Mouse (Mus musculus) cerebellum, postnatal 25 days (tissue): ENCODE measurements around the gene Ccdc183.

ENCODE experiments used
- DNase-seq, 2 experiments: peaks; one replicate each; pipeline ENCODE4 v3.0.0; 2021; ENCODE audit warnings: mixed read lengths in 2 of 2

Gene Ccdc183

DNA sequence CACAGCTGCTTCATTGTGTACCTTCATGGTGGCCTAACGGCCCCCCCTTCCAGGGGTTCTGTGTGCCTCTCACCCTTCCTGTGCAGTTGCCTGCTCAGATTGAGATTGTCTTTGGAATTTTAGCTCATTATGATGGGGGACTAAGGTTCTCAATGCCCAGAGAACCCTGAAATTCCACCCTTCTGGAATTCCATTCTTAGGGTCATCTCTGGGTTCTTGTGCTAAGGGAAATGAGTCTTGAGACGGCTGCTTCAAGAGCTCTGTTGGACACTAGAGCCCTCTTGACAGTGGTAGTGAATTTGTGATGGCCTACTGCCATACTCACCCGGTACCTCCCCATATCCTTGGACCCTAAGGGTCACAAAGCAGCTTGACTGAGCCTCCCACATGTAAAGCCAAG, at the start of gene Ccdc183:
TSS of gene Ccdc183 (minus strand) at position 101 of the 400 bp plus-strand sequence.
- no peak for DNase-seq

DNA sequence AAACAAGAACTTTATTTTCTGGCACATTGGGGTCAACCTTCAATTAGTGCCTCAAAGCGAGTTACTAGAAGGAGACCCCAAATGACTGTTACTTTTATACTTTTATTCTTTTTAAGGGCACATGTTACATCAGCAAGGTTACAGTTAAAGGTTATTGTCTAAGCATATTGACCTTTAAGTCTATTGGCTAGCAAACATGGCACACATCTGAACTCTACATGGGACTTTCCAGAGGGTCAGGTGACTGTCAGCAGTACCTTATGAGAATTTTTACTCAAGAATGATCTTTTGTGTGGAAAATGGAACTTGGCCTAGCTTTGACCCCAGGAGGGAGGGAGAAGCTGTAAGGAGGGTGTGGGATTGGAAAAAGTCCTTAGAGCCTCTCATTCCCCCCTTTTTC, 49.0 kb upstream of the Ccdc183 start:
- no peak for DNase-seq

DNA sequence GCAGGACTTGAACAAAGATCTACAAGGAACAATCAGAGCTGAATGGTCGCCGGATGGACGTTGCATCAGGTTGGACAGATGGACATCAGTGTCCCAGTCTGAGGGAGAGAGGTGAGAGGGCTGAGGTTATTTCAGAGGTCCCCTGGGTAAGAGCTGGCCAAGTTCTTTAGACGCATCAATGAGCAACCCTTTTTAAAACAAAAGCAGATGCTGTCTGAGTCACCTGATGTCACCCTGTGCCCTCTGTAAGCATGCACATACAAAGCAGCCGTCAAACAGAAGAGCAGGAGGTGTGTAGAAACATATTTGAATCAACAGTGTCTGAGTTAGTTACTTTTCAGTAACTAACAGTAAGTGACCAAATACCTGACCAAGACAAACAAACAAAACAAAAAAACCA, 46.6 kb upstream of the Ccdc183 start:
- no peak for DNase-seq

DNA sequence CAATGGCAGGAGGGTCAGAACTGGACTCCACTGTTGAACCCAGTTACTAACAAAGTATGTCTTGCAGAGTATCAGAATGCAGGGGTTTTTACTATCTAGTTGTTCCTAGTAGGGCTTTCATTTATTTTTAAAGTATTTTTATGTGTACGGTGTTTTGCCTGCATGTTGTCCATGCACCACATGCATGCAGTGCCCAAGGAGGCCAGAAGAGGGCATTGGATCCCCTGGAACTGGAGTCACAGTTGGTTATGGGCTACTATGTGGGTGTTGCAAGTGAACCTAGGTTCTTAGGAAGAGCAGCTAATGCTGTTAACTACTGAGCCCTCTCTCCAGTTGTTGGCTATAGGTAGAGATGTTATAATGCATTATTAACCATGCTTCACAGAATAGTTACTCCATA, 46.0 kb upstream of the Ccdc183 start:
- DNase-seq, result peak; percentile 49 to 75

DNA sequence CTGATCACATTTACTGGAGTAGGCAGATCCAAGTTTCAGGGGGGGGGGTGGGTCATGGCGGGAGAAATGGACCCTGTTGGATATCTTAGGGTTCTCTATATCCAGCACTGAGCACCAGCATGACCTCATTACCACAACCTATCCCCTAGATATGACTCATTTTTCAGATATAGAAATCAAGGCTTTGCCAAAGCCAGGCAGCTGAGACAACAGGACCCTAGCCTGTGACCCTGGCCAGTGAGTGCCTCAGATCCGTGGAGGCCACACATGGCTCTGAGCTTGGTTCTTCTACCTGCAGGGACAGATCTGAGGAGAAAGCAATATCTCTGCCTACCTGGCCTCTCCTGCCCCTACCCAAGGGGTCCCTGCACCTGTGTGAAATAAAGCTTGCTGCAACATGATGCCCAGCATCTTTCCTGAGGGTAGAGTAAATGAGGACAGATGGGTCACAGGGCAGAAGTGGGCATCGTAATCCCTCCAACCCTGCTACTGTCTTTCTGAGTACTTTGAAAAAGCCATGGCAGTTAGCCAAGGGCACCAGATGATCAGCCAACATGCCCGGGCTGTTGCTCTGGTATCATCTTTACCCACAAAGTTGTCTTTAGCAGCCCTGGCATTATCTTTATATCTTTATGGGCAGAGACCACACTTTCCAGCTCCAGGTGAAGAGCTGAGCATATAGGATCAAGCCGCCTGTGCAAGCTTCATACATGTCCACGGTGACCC, 43.9 kb upstream of the Ccdc183 start:
- DNase-seq, result peak; percentile 11 to 29

DNA sequence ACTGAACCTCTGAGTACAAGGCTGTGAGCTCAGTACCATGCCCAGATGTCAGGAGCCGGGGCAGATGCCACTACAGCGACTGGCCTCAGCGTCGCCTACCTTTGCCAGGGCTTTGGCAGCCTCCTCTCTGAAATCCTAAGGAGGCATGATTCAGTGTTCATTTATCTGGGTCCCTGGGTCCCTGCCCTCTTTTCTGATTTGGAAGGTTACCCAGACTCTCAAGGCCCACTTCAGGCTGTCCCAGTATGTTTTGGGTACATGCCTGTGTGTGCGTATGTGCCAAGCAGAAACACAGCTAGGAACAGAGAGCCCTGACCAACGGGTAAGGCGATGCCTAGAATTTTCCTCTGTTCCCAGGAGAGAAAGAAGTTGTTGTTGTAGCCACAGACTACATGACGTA, 42.8 kb upstream of the Ccdc183 start:
- DNase-seq, result no peak

DNA sequence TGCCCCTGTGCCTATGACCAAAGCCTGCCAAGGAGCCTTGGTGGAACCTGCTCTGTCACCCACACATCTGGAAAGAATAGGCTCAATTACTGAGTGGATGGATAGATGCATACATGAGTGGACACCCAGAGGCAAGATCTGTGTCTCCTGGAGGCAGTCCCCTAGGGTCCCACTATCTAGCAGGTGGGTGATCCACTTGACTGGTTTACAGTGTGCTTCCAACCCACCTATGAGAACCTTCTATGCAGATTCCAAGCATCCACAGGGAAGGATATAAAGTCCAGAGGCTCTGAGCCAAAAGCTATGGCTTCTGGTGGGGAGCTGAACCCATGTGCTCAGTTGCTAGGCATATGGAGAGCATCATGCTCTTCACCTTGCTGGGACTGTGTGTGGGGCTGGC, 40.2 kb upstream of the Ccdc183 start, which contains the start of gene Lcn5:
TSS of gene Lcn5 (plus strand) at position 301 of the 400 bp plus-strand sequence.
- DNase-seq, result no peak

DNA sequence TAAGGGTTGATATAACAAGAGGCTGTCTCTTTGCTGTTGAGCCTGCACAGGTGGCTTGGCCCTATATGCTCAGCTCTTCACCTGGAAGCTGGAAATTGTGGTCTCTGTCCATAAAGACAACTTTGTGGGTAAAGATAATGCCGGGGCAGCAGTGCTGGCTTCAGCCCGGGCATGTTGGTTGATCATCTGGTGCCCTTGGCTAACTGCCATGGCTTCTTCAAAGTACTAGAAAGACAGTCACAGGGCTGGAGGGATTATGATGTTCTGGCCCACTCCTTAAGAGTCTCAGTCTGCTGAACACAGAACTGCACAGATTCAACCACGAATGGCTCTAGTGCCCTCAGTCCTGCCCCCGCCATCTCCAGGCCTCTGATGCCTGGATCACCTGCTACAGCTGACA, 39.8 kb upstream of the Ccdc183 start:
- DNase-seq, result peak; percentile 47 to 70

DNA sequence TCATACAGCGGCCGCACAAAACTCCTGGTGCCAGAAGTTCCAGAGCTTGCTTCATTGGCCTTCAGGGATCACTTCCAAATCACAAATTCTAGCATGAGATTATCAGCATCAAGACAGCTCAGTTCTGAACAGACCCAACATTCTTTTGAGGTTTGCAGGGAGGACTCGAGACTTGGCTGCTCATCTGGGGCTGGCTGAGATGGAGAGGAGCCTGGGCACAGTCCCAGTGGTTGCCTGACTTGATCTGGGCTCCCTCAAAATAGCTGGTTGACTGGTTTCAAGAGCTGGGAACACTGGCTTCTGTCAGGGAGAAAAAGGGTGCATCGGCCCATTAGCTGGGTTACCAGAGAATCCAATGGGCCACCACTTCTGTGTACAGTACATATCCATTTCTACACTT, 39.2 kb upstream of the Ccdc183 start:
- DNase-seq, result peak; percentile 19 to 45

DNA sequence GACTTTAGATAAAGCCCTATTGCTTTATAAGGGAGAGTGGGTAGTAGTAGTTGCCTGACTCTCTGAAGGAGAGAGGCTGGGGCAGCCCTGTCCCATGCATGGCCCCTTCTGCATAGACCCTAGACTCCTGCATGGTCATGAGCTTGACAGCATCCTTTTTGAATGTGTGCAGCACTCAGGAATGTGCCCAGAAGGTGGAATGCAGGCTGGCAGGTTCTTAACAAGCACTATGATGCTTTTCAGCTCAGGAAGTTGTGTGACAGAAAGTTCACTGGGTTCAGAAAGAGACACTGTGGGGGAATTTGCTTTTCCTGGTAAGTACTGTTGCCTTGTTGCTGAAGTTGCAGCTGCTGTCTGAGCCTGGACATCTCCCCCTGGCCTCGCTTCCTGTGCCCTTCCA, 37.0 kb upstream of the Ccdc183 start:
- no peak for DNase-seq

DNA sequence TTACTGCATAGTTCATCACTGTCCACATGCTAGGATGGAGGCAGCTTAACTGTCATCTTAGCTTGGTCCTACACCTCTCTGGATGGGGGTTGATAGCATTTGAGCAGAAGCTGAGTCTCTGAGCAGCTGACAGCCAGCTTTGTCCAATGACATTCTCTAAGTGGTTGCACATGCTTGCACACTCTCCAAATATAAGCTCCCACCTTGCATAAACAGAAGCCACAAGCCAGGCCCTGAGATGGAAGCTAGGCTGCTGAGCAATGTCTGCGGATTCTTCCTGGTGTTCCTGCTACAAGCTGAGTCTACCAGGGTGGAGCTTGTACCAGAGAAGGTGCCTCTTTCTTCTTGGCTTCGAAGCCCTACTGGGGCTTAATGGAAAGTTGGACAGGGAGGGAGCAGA, 35.4 kb upstream of the Ccdc183 start, which contains the start of gene Lcn8:
TSS of gene Lcn8 (plus strand) at position 219 of the 400 bp plus-strand sequence.
- no peak for DNase-seq

DNA sequence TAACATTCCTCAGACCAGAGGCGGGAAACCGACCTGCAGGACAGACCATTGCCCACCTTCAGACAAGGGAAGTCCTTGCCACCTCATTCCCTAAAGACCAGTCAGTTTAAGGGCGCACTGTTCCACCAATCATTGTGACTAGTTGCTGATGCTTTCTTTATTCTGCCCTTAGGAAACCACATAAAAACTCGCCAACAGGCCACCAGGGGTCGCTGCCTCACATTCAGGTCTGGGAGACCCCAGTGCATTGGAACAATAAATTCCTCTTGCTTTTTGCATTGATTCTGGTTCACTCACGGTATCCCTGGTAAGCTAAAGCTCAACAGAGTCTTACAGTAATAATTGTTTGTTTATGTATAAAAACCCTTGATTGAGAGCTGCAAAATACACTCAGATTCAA, 22.4 kb upstream of the Ccdc183 start:
- peak; percentile 28 to 61 for DNase-seq

DNA sequence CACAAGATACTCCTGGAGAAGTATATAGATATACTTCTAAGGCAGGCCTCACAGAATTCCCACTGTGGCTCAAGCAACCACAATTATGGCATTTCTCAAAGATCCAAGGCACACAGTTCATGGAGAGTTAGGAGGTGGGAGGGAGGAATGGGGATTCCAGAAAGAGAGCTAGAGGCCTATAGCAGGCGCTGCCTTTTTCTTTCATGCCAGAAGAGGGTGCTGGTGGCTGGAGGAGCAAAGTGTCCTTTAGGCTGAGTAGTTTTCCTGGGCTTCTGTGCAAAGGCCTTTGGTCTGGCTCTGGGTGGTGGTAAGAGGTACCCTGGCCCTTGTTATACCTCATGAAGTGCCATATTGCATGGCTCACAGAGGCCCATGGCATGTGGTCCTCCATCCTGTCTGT, 16.6 kb upstream of the Ccdc183 start:
- no peak for DNase-seq

DNA sequence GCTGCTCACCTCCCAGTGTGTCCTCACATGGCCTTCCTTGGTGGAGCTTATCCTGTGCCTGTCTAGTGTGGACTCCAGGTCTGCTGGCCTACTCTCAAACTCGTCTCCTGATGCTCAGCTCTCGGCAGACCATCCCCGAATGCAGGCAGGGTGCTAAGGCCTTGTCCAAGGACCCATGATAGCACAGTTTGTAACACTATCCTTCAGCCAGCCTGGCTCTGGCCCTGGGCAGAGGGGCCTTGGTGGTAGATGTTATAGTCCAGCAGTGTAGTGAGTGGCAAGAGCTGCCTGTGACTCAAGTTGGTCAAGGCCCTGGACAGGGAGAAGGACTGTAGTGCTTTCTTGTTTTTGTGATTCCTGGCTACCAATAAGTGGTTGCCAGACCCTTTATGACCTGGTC, 16.1 kb upstream of the Ccdc183 start:
- no peak for DNase-seq

DNA sequence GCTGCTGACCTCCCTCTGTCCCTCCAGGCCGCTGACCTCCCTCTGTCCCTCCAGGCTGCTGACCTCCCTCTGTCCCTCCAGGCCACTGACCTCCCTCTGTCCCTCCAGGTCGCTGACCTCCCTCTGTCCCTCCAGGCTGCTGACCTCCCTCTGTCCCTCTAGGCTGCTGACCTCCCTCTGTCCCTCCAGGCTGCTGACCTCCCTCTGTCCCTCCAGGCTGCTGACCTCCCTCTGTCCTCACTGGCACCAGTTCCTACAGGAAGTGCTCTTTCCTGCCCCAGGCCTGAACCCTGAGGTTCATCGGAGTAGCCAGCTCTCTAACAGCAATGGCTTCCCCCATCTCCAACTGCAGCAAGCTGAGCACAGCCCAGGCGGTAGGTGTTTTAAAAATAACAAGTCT, 11.3 kb upstream of the Ccdc183 start:
- DNase-seq, result no peak

DNA sequence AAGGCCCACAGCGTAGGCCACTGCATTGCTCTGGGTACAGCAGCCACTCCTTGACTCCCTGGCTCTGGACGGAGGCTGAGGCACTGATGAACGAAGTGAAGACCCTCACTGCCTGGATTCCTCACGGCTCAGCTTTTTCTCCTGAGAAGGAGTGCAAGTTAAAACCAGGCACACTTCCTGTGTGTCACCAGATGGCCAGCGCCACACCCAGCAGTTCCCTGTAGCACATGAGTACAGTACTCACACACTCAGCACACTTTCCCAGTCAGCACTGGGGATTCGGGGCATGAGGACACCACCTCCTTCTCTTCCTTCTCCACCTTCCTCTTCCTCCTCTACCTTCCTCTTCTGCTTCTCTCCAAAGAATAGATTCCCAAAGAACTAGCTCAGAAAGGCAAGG, 10.3 kb upstream of the Ccdc183 start, which contains the start of gene Fcna:
TSS of gene Fcna (minus strand) at position 220 of the 400 bp plus-strand sequence.
- DNase-seq, result no peak

DNA sequence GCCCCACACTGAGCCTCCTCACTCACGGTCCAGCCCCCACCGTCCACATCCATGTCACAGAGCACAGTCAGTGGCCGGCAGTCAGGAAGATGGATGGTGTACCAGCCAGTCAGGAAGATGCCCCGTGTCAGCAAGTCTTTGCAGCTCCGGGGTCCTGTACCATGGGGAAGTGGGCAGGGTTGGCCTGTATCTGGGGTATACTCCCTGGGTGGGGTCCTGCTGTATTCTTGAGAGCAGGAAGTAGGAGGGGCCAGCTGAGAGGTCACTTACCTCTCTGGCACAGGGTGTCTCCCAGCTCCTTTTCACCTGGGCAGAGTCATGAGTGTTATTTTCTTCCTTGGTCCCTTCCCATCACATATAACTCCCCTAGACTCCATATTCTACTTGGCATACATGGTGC, 8.5 kb upstream of the Ccdc183 start:
- no peak for DNase-seq

DNA sequence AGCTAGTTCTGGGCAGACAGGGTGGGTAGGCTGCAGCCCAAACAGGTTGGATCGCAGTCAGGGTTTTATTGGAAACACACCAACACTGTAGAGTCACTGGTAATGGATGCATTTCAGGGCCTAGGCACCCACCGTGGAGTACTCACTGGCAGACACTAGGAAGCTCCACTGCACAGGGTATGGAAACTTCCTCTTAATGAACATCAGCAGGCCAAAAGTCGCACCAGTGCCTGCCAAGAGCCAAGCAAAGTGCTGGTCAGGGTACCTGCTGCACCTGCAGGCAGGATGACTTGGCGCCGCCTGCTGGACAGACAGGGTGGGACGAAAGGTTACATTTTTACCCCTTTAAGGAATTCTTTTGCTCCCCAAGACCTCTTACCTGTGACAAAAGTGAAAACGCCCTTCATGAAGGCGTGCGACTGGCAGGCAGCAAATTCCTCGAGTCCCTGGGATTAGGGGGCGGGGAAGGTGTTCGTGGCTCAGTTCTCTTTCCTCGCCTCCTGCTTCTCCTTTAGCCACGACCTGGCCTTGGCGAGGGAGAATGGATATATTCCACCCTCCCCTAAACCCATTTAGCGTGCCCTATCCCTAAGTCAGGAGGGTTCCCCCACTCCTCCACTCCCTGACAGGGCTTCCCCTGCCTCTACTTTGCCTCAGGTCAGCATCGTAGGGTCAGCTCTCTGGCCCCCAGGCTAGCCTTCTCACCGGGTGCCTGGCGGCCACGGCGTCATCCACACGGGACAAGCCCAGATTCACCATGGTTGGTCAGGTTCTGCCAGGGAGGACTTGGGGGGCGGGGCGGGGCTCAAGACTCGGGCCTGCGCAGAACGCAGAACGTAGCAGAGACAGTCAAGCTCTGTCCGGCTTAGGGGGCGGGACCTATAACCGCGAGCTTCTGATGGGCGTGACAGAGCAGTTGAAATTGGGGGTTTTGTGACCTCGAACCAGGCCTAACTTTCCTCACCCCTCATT, 4.0 kb upstream of the Ccdc183 start, which contains the start of gene Tmem141:
TSS of gene Tmem141 (minus strand) at position 777 of the 972 bp plus-strand sequence.
- peak; percentile 94 to 98 for DNase-seq

DNA sequence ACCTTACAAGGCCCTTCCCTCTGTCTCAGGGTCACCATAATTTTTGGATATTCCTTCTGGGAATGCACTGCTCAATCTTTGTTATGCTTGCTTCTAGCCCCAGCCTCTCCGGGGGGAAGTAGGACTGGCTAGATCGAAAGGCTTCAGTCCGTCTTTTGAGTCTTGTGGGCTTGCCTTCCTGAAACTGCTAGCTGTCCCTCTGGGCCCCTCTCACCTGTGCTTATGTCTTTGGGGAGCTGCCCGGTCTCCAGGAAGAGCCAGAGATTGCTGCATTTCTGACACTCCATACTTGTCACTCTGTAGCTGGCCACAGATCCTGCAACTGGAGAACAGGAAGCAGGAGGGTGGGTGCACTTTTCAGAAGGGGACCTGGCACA, 3.4 kb upstream of the Ccdc183 start:
- no peak for DNase-seq

DNA sequence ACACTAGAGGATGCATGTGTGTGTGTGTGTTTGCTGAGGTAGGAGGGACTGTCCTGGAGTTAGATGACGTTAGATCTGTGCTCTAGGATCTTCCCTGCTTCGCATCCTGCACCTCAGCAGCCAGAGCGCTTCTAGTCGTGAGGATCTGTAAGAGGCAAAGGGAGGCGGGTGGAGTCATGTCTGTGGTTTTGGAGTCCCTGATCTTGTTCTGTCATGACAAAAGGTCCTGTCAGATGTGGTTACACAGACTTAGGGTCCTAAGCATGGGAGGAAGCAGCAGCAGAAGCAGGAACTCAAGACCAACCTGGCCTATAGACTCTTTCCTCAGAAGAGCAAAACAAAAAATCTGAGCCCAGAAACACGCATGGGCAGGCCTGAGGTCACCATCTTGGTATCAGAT, 2.9 kb upstream of the Ccdc183 start:
- no peak for DNase-seq

DNA sequence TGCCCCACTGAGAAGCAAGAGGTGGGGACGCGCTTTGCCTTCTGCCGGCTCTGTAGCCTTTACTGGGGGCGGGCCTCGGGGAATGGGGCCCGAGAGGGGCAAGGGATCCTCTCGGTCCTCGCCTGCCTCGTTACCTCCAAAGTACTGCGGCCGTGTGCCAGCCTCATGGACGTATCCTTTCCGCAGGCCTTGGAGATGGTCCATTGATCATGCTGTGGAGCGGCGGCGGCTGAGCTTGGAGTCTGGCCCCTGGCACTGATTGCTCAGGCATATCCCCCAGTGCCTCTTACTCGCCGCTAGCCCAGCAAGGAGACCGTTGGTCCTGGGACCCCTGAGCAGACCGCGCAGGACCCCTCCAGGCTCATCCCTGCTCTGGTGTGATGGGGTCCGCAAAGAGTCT, 1.1 kb downstream of the Ccdc183 start:
- peak; percentile 25 to 42 for DNase-seq

DNA sequence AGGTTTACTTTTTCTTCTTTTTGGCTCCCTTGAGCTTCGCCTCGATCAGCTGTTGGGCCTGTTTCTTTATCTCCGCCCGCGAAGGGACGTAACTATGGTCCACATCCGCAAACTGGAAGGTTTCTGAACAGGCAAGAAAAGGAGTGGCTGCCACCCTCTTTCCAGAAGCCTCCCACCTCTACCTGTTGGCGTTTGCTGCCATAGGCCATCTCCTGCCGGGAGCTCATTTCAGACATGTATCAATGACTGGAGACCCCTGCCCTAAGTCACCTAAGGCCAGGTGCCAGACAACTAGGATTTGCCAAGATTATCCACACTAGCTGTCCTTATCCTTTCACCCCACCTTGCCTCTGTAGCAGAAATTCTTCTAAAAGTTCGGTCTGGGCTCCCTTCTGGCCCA, 8.8 kb downstream of the Ccdc183 start:
- no peak for DNase-seq

DNA sequence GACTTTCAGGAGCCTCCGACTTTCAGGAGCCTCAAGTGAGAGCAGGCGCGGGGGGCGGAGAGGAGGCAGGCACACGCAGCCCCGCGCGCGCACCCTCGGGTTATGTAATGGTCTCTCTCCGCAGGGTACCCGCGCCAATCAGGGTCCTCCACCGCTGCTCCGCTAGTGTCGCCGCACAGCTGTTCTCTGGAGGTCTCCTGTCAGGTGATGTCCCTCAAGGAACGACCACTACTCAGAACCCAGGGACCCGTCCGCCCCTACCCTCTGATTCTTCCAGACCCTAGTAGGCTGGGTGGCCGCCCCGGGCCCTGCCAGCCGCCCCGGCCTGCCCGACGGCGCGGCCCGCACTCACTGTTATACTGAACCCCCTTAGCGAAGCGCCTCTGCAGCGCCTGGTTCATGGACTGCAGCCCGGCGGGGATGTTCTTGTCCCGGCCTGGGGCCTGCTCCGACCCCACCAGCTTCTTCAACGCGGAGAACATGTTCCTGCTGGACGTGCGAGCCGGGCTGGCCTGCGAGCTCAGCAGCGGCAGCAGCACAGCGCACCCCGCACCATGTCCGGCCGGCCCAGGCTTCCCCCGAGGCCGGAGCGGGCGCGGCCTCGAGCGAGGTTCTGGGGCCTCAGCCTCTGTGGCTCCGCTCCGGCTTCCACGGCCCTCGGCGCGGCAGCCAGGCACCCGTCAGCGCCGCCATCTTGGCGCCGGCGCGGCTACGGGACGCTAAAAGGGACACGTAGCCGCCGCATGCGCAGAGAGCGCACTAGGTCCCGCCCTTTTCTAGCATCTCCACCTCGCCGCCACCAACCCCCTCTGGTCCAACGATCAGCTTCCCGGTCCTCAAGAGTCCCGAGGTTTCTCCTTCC, 9.5 kb downstream of the Ccdc183 start, which contains the start of gene Rabl6:
TSS of gene Rabl6 (minus strand) at position 761 of the 862 bp plus-strand sequence.
- DNase-seq, result peak; percentile 95 to 96
